Mouse (Mus musculus): ENCODE measurements around the gene Ltb. TPM values are rescaled to one million over a fixed set of nuclear protein-coding genes. Genes with fewer than 3 reads are reported as not detected.

The Ltb gene
- polyA plus RNA-seq, 1 experiment from 2014 or later = 0.78 TPM

DNA sequence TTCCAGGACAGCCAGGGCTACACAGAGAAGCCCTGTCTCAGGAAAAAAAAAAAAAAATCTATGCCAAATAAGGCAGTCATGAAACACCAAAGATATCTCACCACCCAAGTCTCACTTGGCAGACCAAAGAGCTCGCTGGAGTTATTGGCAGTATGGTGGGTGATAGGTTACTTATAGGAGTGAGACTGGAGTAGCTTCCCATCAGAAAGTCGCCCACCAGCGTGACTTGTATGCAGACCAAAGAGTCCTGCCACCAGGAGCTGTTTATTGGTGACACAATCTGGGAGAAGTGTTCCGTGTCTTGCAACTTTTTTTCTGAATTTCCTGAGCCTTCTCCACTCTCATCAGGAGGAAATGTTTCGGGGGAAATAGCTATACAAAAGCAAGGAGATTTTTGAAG, 45.5 kb downstream of the Ltb start:
- H3K36me3 ChIP-seq (ENCODE audit: control insufficient read depth, insufficient read depth, low read length) = peaks cover 12% of the 10 kb centered on the region
- no peak overlapping the region for H3K9ac ChIP-seq (ENCODE audit: low read depth, low read length)
- no peak for DNase-seq (ENCODE audit: low spot score)
- no peaks in the 10 kb centered on the region for H3K9me3 ChIP-seq (ENCODE audit: control insufficient read depth, low read length)
- no peak for ATAC-seq (replicated peaks; ENCODE audit: low FRiP score)
- peaks cover 27% of the 10 kb centered on the region for H3K4me1 ChIP-seq (replicated peaks; ENCODE audit: control insufficient read depth, insufficient read depth, low read length)
- 76% methylated on average over 5 of the region's 5 CpGs for WGBS
- no peaks in the 10 kb centered on the region for H3K27me3 ChIP-seq (replicated peaks; ENCODE audit: control insufficient read depth, insufficient read depth, low read length)
- no peak overlapping the region; the same call in 1 of the 2 replicates for H3K4me2 ChIP-seq
- no peak overlapping the region for H3K4me3 ChIP-seq (ENCODE audit: low read depth, low read length)
- no peak overlapping the region for H3K27ac ChIP-seq (ENCODE audit: low read depth, low read length)

DNA sequence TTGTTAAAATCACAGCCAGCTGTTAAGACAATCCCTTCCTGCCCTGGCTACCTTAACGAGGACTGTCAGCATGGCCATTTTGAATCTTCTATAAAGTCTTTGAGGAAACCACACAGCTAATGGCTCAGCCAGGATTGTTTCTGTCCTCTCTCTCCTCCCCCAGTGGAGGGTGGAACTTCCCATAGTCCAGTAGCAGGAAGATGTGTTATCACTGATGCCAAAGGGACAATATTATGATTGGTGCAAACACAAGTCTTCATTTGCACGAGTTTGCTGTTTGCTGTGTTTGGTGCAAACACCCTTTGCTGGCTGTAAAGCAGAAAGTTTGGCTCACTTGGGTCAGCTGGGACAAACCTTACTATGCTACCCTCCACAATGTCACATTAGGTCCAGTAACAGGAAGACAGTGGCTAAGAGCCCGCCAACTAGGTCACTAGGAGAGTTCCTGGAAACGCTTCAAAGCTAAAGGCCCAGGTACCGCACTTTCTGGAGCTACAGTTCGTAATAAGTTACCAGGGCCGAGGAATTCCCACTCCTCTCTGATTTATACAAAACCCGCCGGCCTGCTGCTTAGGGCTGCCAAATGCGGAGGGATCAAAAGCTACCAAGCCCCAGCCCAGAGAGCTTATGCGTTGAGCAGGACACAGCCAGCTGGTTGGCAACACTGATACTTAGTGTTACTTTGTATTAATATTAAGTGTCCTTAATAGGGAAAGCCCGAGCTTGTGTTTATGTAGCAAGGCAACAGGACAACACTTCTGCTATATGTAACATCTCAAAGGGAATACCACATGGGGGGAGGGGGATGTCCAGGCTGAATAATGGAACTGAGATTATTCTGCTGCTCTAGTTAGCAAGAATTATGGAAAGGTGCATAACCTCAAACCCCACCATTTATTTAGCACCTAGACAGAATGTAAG, 46.4 kb downstream of the Ltb start:
- Histone ChIP-seq H3K4me2 (peak overlapping the region; percentile 83), H3K27me3 (replicated peaks; ENCODE audit: control insufficient read depth, insufficient read depth, low read length) (no peaks in the 10 kb centered on the region), H3K9ac (ENCODE audit: low read depth, low read length) (peak overlapping the region; percentile 59), H3K4me3 (ENCODE audit: low read depth, low read length) (peak overlapping the region; percentile 94), H3K4me1 (replicated peaks; ENCODE audit: control insufficient read depth, insufficient read depth, low read length) (peaks cover 34% of the 10 kb centered on the region), H3K36me3 (ENCODE audit: control insufficient read depth, insufficient read depth, low read length) (peaks cover 20% of the 10 kb centered on the region), H3K9me3 (ENCODE audit: control insufficient read depth, low read length) (no peaks in the 10 kb centered on the region), H3K27ac (ENCODE audit: low read depth, low read length) (peak overlapping the region; percentile 98)
- ATAC-seq (replicated peaks; ENCODE audit: low FRiP score) = no peak
- 34% methylated on average over 12 of the region's 12 CpGs for WGBS
- no peak for DNase-seq (ENCODE audit: low spot score)

DNA sequence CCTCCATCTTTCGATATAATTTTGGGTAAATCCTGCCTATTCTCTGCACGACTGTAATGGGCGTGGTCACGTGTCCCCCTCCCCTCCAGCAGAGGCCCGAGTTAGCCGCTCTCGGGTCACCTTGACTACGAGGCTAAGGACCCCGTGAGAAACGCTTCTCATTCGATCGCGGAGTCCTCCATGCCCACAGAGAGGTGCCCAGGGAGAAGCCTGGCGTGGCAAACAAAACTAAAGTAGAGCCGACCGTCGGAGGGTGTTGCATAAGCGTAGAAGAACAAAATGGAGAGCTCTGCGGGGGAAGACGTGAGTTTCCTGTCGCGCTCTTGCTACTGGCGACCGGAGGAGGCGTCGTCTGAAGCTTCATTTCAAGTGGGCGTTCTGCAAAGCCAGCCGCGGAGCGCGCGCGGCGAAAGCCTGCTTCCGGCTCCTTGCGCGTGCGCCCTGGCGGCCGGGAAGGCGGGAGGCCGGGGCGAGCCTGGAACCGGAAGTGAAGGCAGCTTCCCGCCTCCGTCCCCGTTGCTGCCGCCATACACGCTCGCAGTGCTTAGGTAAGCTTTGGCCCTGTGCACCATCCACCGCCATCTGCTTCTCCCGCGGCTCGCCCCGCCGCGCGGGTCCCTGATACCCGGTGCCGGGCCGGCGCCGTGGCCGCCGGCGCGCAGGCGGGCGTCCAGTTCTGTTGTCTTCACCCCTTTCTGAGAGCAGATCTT, 47.2 kb downstream of the Ltb start, which contains the start of gene Ddx39b:
Gene Ddx39b, plus strand, starts transcription at position 442 of the 710 bp plus-strand sequence.
- Histone ChIP-seq H3K27me3 (replicated peaks; ENCODE audit: control insufficient read depth, insufficient read depth, low read length) (no peaks in the 10 kb centered on the region), H3K36me3 (ENCODE audit: control insufficient read depth, insufficient read depth, low read length) (peaks cover 28% of the 10 kb centered on the region), H3K9ac (ENCODE audit: low read depth, low read length) (peak within 1 kb of the TSS; percentile 99), H3K9me3 (ENCODE audit: control insufficient read depth, low read length) (no peaks in the 10 kb centered on the region), H3K4me3 (ENCODE audit: low read depth, low read length) (peak within 1 kb of the TSS; percentile 94), H3K4me2 (peak within 1 kb of the TSS; percentile 83), H3K4me1 (replicated peaks; ENCODE audit: control insufficient read depth, insufficient read depth, low read length) (peaks cover 31% of the 10 kb centered on the region), H3K27ac (ENCODE audit: low read depth, low read length) (peak within 1 kb of the TSS; percentile 98)
- peak; percentile 87 for ATAC-seq (replicated peaks; ENCODE audit: low FRiP score)
- under 1% methylated on average over 69 of the region's 69 CpGs for WGBS
- DNase-seq (ENCODE audit: low spot score) = peak; percentile 96

DNA sequence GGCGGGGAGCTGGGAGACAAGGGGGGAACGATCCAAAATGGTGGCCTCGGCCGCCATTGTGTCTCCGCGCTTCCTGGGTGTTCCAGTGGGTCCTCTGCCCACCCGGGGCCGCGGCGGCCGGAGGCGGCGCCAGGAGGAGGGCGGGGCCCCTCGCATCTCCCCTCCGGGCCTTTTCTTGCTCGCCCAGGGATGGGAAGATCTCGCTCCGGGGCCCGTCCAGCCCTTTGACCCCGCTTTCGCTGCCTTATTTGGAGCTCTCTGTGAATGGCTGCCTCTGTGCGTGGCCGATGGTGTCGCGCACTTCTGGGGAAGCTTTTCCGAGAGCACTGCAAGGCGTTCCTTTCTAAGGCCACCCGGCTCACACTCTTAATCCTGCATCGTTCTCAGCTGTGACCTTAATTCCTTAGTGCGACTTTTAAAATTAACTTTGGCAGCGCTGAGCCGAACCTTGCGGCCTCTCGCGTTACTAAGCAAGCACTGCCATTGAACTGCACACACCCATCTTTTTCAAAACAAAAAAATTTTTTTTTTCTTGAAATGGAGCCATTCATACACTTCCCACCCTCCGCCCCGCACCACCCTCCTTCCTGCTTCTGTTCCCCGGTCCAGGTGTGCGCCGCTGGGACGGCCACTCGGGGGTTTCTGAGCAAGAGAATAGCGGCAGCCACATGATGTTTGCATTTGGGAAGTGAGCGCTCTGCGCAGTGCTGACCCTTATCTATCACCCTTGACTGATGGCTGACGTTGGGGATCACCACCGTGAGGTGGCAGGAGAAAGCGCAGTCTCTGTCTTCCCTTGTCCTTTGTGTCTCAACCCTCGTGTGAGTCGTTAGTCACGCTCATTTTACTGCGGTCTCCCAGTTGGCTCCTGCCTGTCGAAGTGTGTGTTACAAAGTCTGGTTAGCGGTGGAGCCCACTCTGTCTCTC, 48.0 kb downstream of the Ltb start:
- peaks cover 29% of the 10 kb centered on the region for H3K4me1 ChIP-seq (replicated peaks; ENCODE audit: control insufficient read depth, insufficient read depth, low read length)
- H3K9ac ChIP-seq (ENCODE audit: low read depth, low read length) = peak overlapping the region; percentile 99
- H3K27me3 ChIP-seq (replicated peaks; ENCODE audit: control insufficient read depth, insufficient read depth, low read length) = no peaks in the 10 kb centered on the region
- peak; percentile 64 for DNase-seq (ENCODE audit: low spot score)
- H3K36me3 ChIP-seq (ENCODE audit: control insufficient read depth, insufficient read depth, low read length) = peaks cover 36% of the 10 kb centered on the region
- H3K9me3 ChIP-seq (ENCODE audit: control insufficient read depth, low read length) = no peaks in the 10 kb centered on the region
- ATAC-seq (replicated peaks; ENCODE audit: low FRiP score) = peak; percentile 61
- peak overlapping the region; percentile 94 for H3K4me3 ChIP-seq (ENCODE audit: low read depth, low read length)
- under 1% methylated on average over 55 of the region's 55 CpGs for WGBS
- peak overlapping the region; percentile 98 for H3K27ac ChIP-seq (ENCODE audit: low read depth, low read length)
- H3K4me2 ChIP-seq = peak overlapping the region; percentile 83

DNA sequence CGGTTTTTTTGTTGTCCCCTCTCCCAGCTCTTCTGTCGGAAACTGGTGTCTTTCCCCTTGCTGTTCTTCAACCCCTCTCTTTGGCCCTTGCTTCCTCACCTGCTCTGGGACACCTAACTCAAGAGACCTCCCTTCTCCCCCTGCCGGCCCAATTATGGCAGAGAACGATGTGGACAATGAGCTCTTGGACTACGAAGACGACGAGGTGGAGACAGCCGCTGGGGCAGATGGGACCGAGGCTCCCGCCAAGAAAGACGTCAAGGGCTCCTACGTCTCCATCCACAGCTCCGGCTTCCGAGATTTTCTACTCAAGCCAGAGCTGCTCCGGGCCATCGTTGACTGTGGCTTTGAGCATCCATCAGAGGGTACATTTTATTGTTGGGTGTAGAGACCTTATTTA, 48.8 kb downstream of the Ltb start:
- Histone ChIP-seq H3K27ac (ENCODE audit: low read depth, low read length) (peak overlapping the region; percentile 98), H3K4me1 (replicated peaks; ENCODE audit: control insufficient read depth, insufficient read depth, low read length) (peaks cover 29% of the 10 kb centered on the region), H3K9me3 (ENCODE audit: control insufficient read depth, low read length) (no peaks in the 10 kb centered on the region), H3K36me3 (ENCODE audit: control insufficient read depth, insufficient read depth, low read length) (peaks cover 43% of the 10 kb centered on the region), H3K9ac (ENCODE audit: low read depth, low read length) (peak overlapping the region; percentile 99), H3K4me3 (ENCODE audit: low read depth, low read length) (peak overlapping the region; percentile 94), H3K4me2 (peak overlapping the region; percentile 83), H3K27me3 (replicated peaks; ENCODE audit: control insufficient read depth, insufficient read depth, low read length) (no peaks in the 10 kb centered on the region)
- ATAC-seq (replicated peaks; ENCODE audit: low FRiP score) (no peak), DNase-seq (ENCODE audit: low spot score) (no peak)
- WGBS = 15% methylated on average over 16 of the region's 16 CpGs

DNA sequence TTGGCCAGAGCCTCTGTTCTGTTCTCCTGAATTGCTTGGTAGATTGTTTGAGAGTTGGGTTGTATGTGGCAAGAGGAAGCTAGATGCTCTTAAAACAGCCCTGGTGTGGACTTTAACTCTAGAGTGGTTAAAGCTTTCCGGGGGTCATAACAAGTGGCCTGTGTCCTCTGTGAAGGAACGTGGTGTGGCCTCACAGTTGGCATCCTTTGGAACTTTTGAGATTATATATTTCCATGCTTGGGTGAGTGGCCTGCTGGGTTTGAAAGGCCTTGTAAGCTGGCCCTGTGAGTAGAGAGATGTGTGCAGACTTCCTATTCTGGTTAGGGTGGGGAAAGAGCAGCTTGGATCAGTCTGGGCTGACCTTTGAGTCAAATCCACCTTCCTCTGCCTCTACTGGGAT, 50.8 kb downstream of the Ltb start:
- WGBS = 89% methylated on average over 2 of the region's 2 CpGs
- no peak for ATAC-seq (replicated peaks; ENCODE audit: low FRiP score)
- Histone ChIP-seq H3K27ac (ENCODE audit: low read depth, low read length) (no peak overlapping the region), H3K27me3 (replicated peaks; ENCODE audit: control insufficient read depth, insufficient read depth, low read length) (no peaks in the 10 kb centered on the region), H3K4me3 (ENCODE audit: low read depth, low read length) (peak overlapping the region; percentile 94; the same call in 1 of the 2 replicates), H3K4me2 (peak overlapping the region; percentile 83), H3K4me1 (replicated peaks; ENCODE audit: control insufficient read depth, insufficient read depth, low read length) (peaks cover 29% of the 10 kb centered on the region), H3K9me3 (ENCODE audit: control insufficient read depth, low read length) (no peaks in the 10 kb centered on the region), H3K36me3 (ENCODE audit: control insufficient read depth, insufficient read depth, low read length) (peaks cover 61% of the 10 kb centered on the region), H3K9ac (ENCODE audit: low read depth, low read length) (peak overlapping the region; percentile 99)
- DNase-seq (ENCODE audit: low spot score) = no peak

All from liver, embryonic 11.5 days (tissue).